Mouse (Mus musculus) E14TG2a.4 (cell line): Measurements from ENCODE around the gene Brinp3.

Experiments used
- CTCF ChIP-seq: conservative IDR thresholded peaks from 2 replicates; pipeline ENCODE4 v1.5.1; 2014; ENCODE audit warnings: low read length
- POU5F1 ChIP-seq: IDR thresholded peaks from 2 replicates; pipeline ENCODE4 v1.6.1; 2014; ENCODE audit warnings: low read length, borderline replicate concordance

- TF ChIP-seq POU5F1 (no peak), CTCF (no peak)
These were observed 349.5 kb downstream of the Brinp3 start for GRCm38 (mm10) chr1:146844087-146844486.
